Mouse (Mus musculus): ENCODE results near the gene Kirrel3. TPM values are rescaled to one million over a fixed set of nuclear protein-coding genes. Genes with fewer than 3 reads are reported as not detected.

The Kirrel3 gene
- polyA plus RNA-seq, 1 experiment from 2014 or later: 54.0 TPM

GRCm38 (mm10) chr9:34663412-34663811 lies 177.7 kb downstream of the Kirrel3 start:
- Histone ChIP-seq H3K36me3 (ENCODE audit: control insufficient read depth, insufficient read depth, low read length) (no peaks in the 10 kb centered on the region), H3K27me3 (ENCODE audit: control insufficient read depth, insufficient read depth, low read depth, low read length) (no peaks in the 10 kb centered on the region), H3K9ac (ENCODE audit: low read depth, low read length) (no peak overlapping the region), H3K27ac (ENCODE audit: low read length) (no peak overlapping the region), H3K4me1 (ENCODE audit: control insufficient read depth, insufficient read depth, low read length) (peaks cover 6% of the 10 kb centered on the region), H3K4me2 (ENCODE audit: low read length) (no peak overlapping the region), H3K9me3 (replicated peaks; ENCODE audit: control insufficient read depth, low read length, poor library complexity, severe bottlenecking) (no peaks in the 10 kb centered on the region), H3K4me3 (ENCODE audit: low read depth, low read length) (no peak overlapping the region)
- no peak for ATAC-seq
- 26% methylated on average over 6 of the region's 6 CpGs for WGBS

GRCm38 (mm10) chr9:34665361-34666129 lies 179.9 kb downstream of the Kirrel3 start:
- H3K9me3 ChIP-seq (replicated peaks; ENCODE audit: control insufficient read depth, low read length, poor library complexity, severe bottlenecking): no peaks in the 10 kb centered on the region
- no peaks in the 10 kb centered on the region for H3K36me3 ChIP-seq (ENCODE audit: control insufficient read depth, insufficient read depth, low read length)
- H3K4me3 ChIP-seq (ENCODE audit: low read depth, low read length): no peak overlapping the region
- H3K9ac ChIP-seq (ENCODE audit: low read depth, low read length): no peak overlapping the region
- H3K4me1 ChIP-seq (ENCODE audit: control insufficient read depth, insufficient read depth, low read length): peaks cover 3% of the 10 kb centered on the region; the same call in 1 of the 2 replicates
- ATAC-seq: no peak
- no peak overlapping the region for H3K27ac ChIP-seq (ENCODE audit: low read length)
- WGBS: 57% methylated on average over 15 of the region's 15 CpGs
- no peak overlapping the region for H3K4me2 ChIP-seq (ENCODE audit: low read length)
- H3K27me3 ChIP-seq (ENCODE audit: control insufficient read depth, insufficient read depth, low read depth, low read length): no peaks in the 10 kb centered on the region

- 67% methylated on average over 1 of the region's 1 CpGs for WGBS
- no peak for ATAC-seq
- Histone ChIP-seq H3K4me2 (ENCODE audit: low read length) (no peak overlapping the region), H3K27ac (ENCODE audit: low read length) (no peak overlapping the region), H3K36me3 (ENCODE audit: control insufficient read depth, insufficient read depth, low read length) (no peaks in the 10 kb centered on the region), H3K4me3 (ENCODE audit: low read depth, low read length) (no peak overlapping the region), H3K9ac (ENCODE audit: low read depth, low read length) (no peak overlapping the region), H3K27me3 (ENCODE audit: control insufficient read depth, insufficient read depth, low read depth, low read length) (no peaks in the 10 kb centered on the region), H3K4me1 (ENCODE audit: control insufficient read depth, insufficient read depth, low read length) (peaks cover 3% of the 10 kb centered on the region; the same call in 1 of the 2 replicates), H3K9me3 (replicated peaks; ENCODE audit: control insufficient read depth, low read length, poor library complexity, severe bottlenecking) (no peaks in the 10 kb centered on the region)
These were observed 181.5 kb downstream of the Kirrel3 start for GRCm38 (mm10) chr9:34667182-34667581.

GRCm38 (mm10) chr9:34670906-34671305 lies 185.2 kb downstream of the Kirrel3 start:
- Histone ChIP-seq H3K36me3 (ENCODE audit: control insufficient read depth, insufficient read depth, low read length) (no peaks in the 10 kb centered on the region), H3K27ac (ENCODE audit: low read length) (no peak overlapping the region), H3K9ac (ENCODE audit: low read depth, low read length) (no peak overlapping the region), H3K4me3 (ENCODE audit: low read depth, low read length) (no peak overlapping the region), H3K9me3 (replicated peaks; ENCODE audit: control insufficient read depth, low read length, poor library complexity, severe bottlenecking) (no peaks in the 10 kb centered on the region), H3K4me1 (ENCODE audit: control insufficient read depth, insufficient read depth, low read length) (peaks cover 2% of the 10 kb centered on the region; the same call in 1 of the 2 replicates), H3K27me3 (ENCODE audit: control insufficient read depth, insufficient read depth, low read depth, low read length) (no peaks in the 10 kb centered on the region), H3K4me2 (ENCODE audit: low read length) (no peak overlapping the region)
- WGBS: 54% methylated on average over 2 of the region's 2 CpGs
- ATAC-seq: no peak

- WGBS: 88% methylated on average over 6 of the region's 6 CpGs
- Histone ChIP-seq H3K36me3 (ENCODE audit: control insufficient read depth, insufficient read depth, low read length) (no peaks in the 10 kb centered on the region), H3K9me3 (replicated peaks; ENCODE audit: control insufficient read depth, low read length, poor library complexity, severe bottlenecking) (no peaks in the 10 kb centered on the region), H3K4me2 (ENCODE audit: low read length) (no peak overlapping the region), H3K27ac (ENCODE audit: low read length) (no peak overlapping the region), H3K4me3 (ENCODE audit: low read depth, low read length) (no peak overlapping the region), H3K9ac (ENCODE audit: low read depth, low read length) (no peak overlapping the region), H3K4me1 (ENCODE audit: control insufficient read depth, insufficient read depth, low read length) (no peaks in the 10 kb centered on the region), H3K27me3 (ENCODE audit: control insufficient read depth, insufficient read depth, low read depth, low read length) (no peaks in the 10 kb centered on the region)
- ATAC-seq: no peak
These were observed 201.1 kb downstream of the Kirrel3 start for GRCm38 (mm10) chr9:34686798-34687197.

GRCm38 (mm10) chr9:34688358-34688757 lies 202.7 kb downstream of the Kirrel3 start:
- H3K27ac ChIP-seq (ENCODE audit: low read length): no peak overlapping the region
- no peaks in the 10 kb centered on the region for H3K36me3 ChIP-seq (ENCODE audit: control insufficient read depth, insufficient read depth, low read length)
- H3K27me3 ChIP-seq (ENCODE audit: control insufficient read depth, insufficient read depth, low read depth, low read length): no peaks in the 10 kb centered on the region
- no peaks in the 10 kb centered on the region for H3K9me3 ChIP-seq (replicated peaks; ENCODE audit: control insufficient read depth, low read length, poor library complexity, severe bottlenecking)
- ATAC-seq: no peak
- no peaks in the 10 kb centered on the region for H3K4me1 ChIP-seq (ENCODE audit: control insufficient read depth, insufficient read depth, low read length)
- no peak overlapping the region for H3K9ac ChIP-seq (ENCODE audit: low read depth, low read length)
- no peak overlapping the region for H3K4me3 ChIP-seq (ENCODE audit: low read depth, low read length)
- H3K4me2 ChIP-seq (ENCODE audit: low read length): no peak overlapping the region
- 61% methylated on average over 4 of the region's 4 CpGs for WGBS

- 71% methylated on average over 3 of the region's 3 CpGs for WGBS
- ATAC-seq: no peak
- no peaks in the 10 kb centered on the region for H3K27me3 ChIP-seq (ENCODE audit: control insufficient read depth, insufficient read depth, low read depth, low read length)
These were observed 203.7 kb downstream of the Kirrel3 start for GRCm38 (mm10) chr9:34689375-34689774.

GRCm38 (mm10) chr9:34695646-34696045 lies 210.0 kb downstream of the Kirrel3 start:
- no peak for ATAC-seq
- no peaks in the 10 kb centered on the region for H3K27me3 ChIP-seq (ENCODE audit: control insufficient read depth, insufficient read depth, low read depth, low read length)
- H3K9ac ChIP-seq (ENCODE audit: low read depth, low read length): no peak overlapping the region
- H3K36me3 ChIP-seq (ENCODE audit: control insufficient read depth, insufficient read depth, low read length): no peaks in the 10 kb centered on the region
- H3K9me3 ChIP-seq (replicated peaks; ENCODE audit: control insufficient read depth, low read length, poor library complexity, severe bottlenecking): no peaks in the 10 kb centered on the region
- no peak overlapping the region for H3K4me2 ChIP-seq (ENCODE audit: low read length)
- no peak overlapping the region for H3K4me3 ChIP-seq (ENCODE audit: low read depth, low read length)
- 69% methylated on average over 5 of the region's 5 CpGs for WGBS
- no peaks in the 10 kb centered on the region; the same call in 1 of the 2 replicates for H3K4me1 ChIP-seq (ENCODE audit: control insufficient read depth, insufficient read depth, low read length)
- no peak overlapping the region for H3K27ac ChIP-seq (ENCODE audit: low read length)

More at GRCm38 (mm10) chr9:34689375-34689774, 203.7 kb downstream of the Kirrel3 start:
- H3K4me1 ChIP-seq (ENCODE audit: control insufficient read depth, insufficient read depth, low read length): no peaks in the 10 kb centered on the region
- H3K36me3 ChIP-seq (ENCODE audit: control insufficient read depth, insufficient read depth, low read length): no peaks in the 10 kb centered on the region
- H3K9me3 ChIP-seq (replicated peaks; ENCODE audit: control insufficient read depth, low read length, poor library complexity, severe bottlenecking): no peaks in the 10 kb centered on the region
- no peak overlapping the region for H3K27ac ChIP-seq (ENCODE audit: low read length)
- no peak overlapping the region for H3K4me3 ChIP-seq (ENCODE audit: low read depth, low read length)
- H3K9ac ChIP-seq (ENCODE audit: low read depth, low read length): no peak overlapping the region
- H3K4me2 ChIP-seq (ENCODE audit: low read length): no peak overlapping the region

- H3K27ac ChIP-seq (ENCODE audit: low read length): no peak overlapping the region
- H3K9me3 ChIP-seq (replicated peaks; ENCODE audit: control insufficient read depth, low read length, poor library complexity, severe bottlenecking): no peaks in the 10 kb centered on the region
- H3K4me2 ChIP-seq (ENCODE audit: low read length): no peak overlapping the region
- no peak overlapping the region for H3K4me3 ChIP-seq (ENCODE audit: low read depth, low read length)
- H3K4me1 ChIP-seq (ENCODE audit: control insufficient read depth, insufficient read depth, low read length): peaks cover 12% of the 10 kb centered on the region
- no peaks in the 10 kb centered on the region for H3K27me3 ChIP-seq (ENCODE audit: control insufficient read depth, insufficient read depth, low read depth, low read length)
- ATAC-seq: no peak
- H3K36me3 ChIP-seq (ENCODE audit: control insufficient read depth, insufficient read depth, low read length): no peaks in the 10 kb centered on the region
- WGBS: 80% methylated on average over 12 of the region's 12 CpGs
- H3K9ac ChIP-seq (ENCODE audit: low read depth, low read length): no peak overlapping the region
These were observed 218.0 kb downstream of the Kirrel3 start for GRCm38 (mm10) chr9:34703547-34704300.

All from midbrain, embryonic 16.5 days (tissue).